Mouse (Mus musculus): ENCODE results near the gene E2f2.

E2f2 gene

DNA sequence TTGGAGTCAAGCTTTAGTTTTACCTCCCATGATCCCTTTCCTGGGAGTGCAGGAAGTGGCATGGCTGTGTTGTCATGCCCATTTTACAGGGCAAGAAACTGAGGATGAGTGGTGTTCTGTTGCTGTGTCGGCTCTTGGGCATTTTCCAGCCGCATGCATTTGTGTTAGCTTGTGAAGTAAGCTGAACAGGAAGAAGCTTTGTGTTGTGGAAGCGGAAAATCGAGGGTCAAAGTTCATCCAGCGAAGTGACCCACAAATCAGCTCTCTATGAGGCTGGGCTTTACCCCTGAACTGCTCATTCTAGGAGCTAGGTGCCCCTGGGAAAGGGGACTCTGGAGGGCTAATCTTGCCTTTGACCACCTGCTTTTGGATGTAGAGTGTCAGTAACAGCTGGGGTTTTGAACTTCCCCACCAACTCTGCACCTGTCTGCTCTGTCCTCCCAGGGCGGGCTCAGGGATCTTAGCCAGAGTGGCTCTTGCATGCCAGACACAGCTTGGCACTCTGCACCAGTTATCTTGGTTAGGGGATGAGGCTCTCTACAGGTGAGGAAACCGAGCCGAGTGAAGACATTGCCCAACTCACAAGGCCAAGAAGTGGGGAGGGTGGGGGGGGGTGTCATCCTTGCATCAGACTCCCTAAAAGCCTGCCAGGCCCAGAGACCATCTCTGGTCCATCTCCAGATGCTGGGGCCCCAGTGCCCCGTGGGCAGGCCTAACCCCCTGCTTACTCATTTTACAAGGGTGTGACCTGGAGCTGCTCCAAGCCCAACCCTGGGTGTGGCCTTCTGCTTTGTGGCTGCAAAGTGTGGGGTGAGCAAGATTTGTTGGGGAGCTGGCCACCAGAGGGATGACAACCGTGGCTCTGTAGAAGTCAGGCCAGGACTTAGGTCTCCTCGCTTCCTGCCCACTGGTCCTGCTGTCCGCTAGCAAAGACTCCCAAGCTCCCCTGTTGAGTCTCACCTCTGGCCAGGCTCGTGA is 2.3 kb downstream of the E2f2 start:
- in situ Hi-C loops (cut with MseI, MboI) = no loop called here

DNA sequence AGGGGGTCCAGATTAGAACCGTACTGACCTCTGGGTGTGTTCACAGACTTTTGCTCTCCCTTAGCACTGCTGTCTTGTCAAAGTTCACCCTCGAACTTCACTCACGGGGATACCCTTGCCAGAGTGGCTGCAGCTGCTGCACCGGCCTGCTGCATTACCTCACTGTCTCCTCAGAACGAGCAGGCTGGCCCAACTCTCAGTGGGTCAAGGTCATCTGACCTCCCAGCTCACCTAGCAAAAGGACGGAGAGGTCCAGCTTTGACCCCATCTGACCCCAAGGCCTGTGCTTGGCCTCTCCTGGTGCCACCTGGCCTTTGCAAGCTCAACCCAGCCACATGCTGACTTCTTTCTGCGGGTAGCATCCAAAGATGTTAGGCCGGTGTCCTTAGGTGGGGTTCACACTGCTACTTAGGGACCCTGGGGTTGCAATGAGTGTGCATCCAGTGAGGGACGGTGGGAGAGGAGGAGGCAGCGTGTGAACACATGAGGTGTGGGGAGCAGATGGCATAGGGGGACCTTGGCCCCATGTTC is 3.9 kb downstream of the E2f2 start:
- in situ Hi-C loops (cut with MseI, MboI) = no loop called here

DNA sequence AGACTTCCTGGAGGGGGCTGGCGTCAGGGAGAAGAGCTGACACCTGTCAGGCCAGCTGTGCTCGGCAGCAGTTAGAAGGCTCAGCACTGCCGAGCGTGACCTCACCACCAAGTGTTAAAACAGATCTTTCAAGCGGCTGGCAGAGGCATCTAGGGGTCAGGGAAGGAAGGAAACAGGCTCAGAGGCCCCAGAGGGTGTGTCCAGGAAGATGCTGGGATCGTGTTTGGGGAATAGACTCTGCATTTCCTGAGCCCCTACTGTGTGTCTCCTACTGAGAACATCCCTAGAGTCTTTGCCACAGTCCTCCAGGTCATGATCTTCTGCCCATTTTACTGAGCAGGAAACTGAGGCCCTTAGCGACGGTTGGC is 5.0 kb downstream of the E2f2 start:
- in situ Hi-C loops (cut with MseI, MboI) = no loop called here

DNA sequence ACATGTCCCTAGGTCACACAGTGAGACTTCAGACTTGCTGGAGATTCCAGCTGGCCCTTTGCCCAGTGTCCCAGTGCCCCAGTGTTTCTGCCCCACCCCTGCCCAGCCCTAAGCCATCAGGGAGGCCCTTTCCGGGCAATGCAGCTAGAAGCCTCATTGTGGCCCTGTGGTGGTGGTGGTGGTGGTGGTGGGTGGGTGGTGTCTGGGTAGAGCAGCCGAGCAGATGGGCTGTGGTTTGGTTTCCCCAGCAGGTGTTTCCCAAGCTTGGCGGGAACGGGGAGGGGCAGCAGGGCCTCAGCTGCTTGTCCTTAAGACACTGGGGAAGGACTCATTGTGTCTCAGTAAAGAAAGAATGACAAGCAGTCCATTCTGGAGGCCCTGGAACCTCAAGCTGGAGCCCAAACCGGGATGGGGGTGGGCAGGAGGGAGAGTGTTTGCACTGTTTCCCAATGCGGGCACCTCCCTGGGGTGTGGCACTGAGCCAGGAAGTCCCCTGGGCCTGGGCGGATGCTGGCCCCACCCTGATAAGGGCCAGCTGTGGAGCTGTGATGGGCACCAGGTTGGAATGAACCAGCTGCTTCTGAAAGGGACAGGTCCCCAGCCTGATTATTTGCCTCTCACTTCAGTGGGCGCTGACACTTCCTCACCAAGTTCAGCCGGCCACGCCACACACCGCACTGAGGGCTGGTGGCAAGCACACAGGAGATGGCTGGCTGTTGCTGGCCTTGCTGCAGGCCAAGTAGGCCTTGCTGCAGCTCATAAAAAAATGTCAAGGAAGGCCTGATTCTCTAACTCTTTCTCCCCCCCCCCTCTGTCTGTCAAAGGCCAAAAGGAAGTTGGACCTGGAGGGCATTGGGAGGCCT is 5.6 kb downstream of the E2f2 start:
- in situ Hi-C loops (cut with MseI, MboI) = no loop called here

DNA sequence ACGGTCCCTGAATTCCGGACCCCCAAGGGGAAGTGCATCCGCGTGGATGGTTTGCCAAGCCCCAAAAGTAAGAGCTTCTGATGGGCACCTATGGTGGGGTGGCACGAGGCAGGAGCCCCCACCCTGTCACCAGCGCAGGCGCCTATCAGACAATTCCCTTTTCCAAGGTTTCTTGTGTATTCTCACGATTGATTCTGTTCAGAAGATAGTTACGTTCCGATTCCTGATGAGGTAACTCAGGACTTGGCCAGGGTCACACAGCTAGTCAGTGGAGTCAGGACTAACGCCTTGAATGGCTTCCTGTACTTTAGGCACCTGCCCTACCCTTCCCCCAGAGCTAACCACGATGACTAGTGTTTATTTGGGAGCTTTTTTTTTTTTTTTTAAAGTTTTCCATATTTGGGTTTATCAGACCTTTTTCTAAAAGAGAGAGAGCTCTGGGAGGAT is 6.3 kb downstream of the E2f2 start:
- in situ Hi-C loops (cut with MseI, MboI) = no loop called here

DNA sequence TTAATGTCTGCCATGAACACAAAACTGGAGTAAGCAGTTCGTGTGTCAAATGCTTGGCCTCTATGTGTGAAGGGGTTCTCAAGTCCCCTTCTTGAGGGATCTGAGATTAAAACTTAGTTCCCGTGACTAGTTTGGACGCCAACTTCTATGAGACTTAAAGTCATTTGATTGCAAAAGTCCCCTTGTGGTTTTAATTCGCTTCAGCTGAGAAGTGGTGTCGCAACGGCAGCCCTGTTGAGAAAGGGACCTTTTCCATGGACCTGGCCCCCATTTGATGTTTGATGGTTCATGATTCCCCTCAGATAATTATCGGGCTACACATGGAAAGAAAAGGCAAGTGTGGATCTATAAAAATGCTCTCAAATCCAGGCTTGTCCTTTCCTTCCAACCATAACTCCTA is 7.3 kb downstream of the E2f2 start:
- in situ Hi-C loops (cut with MseI, MboI) = no loop called here

DNA sequence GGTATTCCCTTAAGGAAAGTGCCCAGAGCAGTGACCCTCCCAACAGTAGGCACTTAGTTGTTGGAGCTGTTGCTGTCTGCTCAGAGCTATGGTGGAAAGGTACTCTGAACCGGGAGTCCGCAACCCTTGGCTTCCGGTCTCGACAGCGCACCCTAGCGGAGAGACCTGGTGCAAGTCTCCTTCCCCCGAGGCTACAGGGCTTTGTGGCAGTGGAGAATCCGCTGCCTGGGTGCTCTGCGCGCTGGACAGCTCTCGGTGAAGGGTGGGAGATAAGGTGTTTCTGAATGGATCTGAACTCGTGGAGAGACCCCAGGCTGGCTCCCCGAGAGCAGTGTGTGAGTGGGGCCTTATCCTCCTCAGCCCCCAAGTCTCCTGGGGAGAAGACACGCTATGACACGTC is 7.8 kb downstream of the E2f2 start:
- in situ Hi-C loops (cut with MseI, MboI) = no loop called here

- in situ Hi-C loops (cut with MseI, MboI) = no loop called here
These were observed 8.5 kb downstream of the E2f2 start for GRCm38 (mm10) chr4:136180408-136181330.

DNA sequence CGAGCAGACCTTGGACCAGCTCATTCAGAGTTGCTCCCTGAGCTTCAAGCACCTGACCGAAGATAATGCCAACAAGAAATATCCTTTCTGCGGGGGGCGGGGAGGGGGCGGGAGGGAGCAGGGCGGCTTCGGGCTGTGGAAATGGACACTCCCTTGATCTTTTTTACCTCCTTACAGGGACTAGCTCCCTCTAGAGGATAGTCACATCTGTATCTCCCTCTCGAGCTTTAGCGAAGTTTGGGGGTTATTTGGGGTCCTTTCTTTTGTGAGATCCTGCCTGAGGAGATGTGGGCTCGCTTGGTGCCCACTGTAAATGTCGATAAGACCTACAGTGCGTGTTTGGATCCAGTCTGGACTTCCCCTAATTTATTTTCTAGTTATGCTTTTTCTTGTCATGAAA is 9.2 kb downstream of the E2f2 start:
- in situ Hi-C loops (cut with MseI, MboI) = no loop called here

DNA sequence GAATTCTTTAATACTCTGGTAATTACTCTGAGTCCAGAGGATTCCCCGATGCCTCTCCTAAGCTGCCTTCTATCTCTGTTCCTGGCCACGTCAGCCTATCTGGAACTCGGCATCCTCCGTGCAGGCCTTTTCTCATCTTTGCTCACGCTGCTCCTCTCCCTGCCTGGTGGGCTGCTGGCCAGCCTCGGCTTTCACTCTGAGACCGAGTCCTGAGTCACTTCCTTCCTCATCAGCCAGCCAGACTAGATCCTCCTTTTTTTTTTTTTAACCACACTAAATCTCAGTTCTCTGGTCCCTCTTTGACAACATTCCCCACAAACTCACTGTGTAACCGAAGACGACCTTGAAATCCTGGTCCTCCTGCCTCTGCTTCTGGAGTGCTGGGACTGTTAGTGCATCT is 13.2 kb downstream of the E2f2 start:
- in situ Hi-C loops (cut with MseI, MboI) = no loop called here

DNA sequence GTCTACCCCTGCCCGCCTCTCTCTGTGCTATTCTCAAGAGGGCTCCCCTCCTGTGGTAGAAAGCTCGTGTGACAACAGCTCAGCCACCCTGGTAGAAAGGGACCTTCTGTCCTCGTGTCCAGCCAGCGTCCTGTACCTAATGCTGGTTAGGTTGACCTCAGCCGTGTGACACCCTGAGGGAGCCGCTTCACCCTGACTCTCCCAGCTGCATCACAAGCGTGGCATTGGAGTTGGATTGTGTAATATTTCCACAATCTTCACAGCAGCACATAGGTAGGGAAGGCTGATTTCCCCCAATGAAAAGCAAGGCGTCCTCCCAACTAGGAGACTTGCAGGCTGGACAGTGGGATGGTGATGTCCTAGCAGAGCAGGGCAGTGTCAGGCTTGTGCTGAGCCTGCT is 14.1 kb downstream of the E2f2 start:
- in situ Hi-C loops (cut with MseI, MboI) = no loop called here

- in situ Hi-C loops (cut with MseI, MboI) = no loop called here
These were observed 14.7 kb downstream of the E2f2 start for GRCm38 (mm10) chr4:136186739-136187472.

DNA sequence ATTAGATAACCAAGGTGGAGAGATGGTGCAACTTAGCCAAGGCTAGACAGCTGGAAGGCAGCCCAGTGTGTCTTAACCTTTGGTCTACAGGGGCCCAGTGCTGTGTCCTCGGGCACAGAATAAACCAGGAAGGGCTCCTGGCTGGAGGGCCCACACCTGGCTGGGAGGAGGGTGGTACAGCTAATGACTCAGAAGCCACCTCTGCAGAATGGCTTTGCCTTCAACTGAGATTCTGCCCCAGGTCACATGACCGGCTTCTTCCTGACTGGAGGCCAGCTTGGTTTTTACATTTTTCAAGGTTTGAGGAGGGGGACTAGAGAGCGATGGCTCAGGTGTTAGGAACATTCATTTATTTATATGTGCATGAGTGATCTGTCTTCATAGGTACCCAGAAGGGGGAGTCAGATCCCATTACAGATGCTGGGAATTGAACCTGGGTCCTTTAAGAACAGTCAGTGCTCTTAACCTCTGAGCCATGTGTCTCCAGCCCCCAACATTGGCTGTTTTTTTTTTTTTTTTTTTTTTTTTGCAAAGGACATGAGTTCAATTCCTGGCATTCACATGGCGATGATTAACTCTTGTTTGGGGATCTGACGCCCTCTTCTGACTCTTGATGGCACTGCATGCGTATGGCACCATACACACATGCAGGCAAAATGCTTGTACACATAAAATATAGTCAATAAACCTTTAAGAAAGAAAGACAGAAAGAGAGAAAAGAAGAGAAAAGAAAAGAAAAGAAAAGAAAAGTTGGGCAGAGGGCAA is 17.0 kb downstream of the E2f2 start:
- in situ Hi-C loops (cut with MseI, MboI) = no loop called here

DNA sequence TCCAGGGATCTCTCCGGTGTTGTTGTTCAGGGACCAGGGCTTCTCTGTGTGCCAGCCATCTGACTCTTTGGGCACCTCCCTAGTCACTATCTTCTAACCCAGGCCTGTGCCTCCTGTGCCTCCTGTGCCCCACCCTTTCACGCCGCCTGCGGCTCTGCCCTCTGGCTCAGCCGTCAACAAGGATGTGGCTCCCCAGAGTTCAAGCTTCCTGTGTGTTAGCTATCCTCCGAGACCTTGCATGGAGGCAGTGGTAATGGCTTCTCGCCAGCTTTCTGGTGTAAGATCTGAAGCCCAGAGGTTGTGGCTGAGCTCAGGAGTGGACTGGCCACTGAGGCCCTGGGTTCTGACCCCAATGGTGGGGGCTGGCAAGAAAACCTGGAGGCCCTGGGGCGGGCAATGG is 17.7 kb downstream of the E2f2 start:
- in situ Hi-C loops (cut with MseI, MboI) = no loop called here

DNA sequence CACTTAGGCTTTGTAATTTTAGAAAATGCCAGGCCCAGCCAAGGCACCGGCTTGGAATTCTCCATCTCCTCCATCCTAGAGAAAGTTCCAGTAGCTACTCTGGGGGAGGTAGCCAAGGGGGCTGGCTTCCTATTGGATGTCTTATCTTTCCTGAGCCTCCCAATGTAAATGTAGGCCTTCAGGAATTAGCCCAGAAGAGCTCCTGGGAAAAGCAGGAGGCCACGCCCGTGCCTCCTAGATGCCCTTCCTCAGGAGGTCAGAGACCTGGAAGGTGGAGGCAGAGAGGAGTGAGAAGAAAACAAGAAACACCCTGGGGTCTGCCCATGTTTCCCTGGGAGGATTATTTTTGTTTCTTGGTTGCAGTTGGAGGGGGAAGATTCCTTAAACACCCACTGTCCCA is 21.4 kb downstream of the E2f2 start:
- in situ Hi-C loops (cut with MseI, MboI) = no loop called here

- in situ Hi-C loops (cut with MseI, MboI) = loop anchor here in 1 of 2 experiments (5.0 kb wide), 1 partner anchor 33 kb away; no protein-coding TSS in a partner anchor
These were observed 22.8 kb downstream of the E2f2 start for GRCm38 (mm10) chr4:136195029-136195428.

DNA sequence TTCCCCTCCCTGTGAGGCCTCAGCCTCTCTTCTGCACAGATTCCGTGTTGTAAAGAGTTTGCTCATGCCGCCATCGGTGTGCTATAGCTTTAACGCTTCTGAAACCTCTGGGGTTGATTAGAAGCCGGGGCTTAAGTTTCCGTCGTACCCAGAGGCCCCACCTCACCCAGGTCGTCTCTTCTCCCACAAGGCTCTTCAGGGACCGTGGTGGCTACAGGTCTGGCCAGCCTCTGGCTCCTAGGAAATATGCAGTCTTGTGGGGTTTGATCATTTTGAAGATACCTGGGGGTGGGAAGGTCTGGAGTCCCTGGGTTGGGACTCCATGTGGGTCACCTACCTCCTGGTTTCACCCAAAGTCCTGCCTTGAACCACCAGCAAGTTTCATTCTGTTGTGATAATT is 23.4 kb downstream of the E2f2 start:
- in situ Hi-C loops (cut with MseI, MboI) = loop anchor here in 1 of 2 experiments (5.0 kb wide), 1 partner anchor 33 kb away; no protein-coding TSS in a partner anchor

DNA sequence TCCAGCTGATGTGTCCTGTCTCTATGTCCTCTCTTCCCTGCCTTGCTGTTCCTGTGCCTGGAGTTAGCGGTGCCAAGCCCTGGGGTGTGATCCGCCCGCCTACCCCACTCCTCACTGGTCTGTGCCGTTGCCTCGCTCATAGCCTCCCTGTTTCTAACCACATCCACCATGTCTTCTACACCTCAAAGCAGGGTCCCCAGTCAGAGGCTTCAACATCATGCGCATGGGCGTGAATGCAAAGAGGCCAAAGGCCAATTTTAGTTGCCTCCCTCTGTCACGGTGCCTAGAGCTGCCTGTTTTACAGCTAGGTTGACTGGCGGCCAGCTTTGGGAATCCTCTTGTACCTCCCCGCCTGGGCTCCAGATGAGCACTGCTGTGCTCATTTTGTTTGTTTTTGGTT is 24.0 kb downstream of the E2f2 start:
- in situ Hi-C loops (cut with MseI, MboI) = loop anchor here in 1 of 2 experiments (5.0 kb wide), 1 partner anchor 34 kb away; no protein-coding TSS in a partner anchor

DNA sequence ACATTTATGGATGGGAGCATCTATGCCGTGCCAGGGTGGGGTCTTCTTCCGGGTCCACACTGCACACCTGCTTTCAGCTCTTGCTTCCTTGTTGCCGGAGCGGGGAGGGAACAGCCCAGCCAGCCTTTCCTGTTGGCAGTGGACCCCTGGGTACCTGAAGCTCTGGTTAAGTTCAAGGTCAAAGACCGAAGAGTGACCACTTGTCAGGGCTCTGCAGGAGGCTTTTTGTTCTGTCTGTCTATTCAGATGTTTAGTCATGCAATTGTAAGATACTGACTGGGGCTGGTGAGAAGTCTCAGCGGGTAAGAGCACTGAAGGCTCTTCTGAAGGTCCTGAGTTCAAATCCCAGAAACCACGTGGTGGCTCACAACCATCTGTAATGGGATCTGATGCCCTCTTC is 26.7 kb downstream of the E2f2 start:
- in situ Hi-C loops (cut with MseI, MboI) = loop anchor here in 1 of 2 experiments (5.0 kb wide), 1 partner anchor 37 kb away; no protein-coding TSS in a partner anchor

Measured in mouse trophoblast stem cell (cell line).